Mouse (Mus musculus): Measurements from ENCODE around the gene Spam1.

Gene Spam1

GRCm38 (mm10) chr6:24790888-24791287 lies at the start of gene Spam1:
Spam1 (plus strand) TSS chr6:24791188.
- no peak for DNase-seq

DNA sequence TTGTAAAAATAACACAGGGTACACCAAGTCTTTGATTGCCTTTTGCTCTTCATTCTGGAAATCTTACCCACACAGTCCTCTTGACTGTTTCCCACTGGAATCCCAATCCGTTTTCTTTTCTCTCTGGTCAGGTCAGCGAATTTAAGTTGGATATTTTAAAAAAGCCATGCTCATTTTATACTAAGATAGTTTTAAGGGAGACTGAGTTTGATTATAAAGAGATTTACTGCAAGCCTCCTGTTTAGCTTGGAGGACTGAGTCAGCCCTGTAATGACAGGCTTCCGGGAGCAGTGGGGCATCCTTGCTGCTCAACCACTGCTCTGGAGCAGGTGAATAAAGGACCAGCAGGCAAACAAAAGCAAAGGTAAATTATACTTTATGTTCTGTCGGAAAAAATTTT lies 43.0 kb upstream of the Spam1 start, which contains the start of gene Hyal4:
Hyal4 (plus strand) TSS at position 301 of the 400 bp plus-strand sequence.
- no peak for DNase-seq

DNA sequence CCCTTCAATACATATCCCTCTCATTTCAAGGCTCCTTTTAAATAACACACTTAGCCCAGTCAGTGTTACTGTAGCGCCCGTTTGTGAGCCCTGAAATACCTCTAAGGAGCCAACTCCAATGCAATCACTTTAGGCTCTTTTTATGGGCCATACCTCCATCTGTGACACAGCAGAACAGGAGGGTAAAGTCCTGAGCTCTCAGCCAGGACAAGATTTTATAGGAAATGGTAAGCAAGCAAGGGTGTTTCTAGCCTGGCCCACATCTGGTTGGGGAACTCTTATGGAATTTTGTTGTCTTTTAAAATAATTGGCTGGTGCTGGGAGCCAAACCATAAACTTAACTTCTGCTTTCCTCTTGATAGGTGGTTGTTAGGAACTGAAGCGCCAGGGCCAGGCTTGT lies 31.7 kb upstream of the Spam1 start:
- DNase-seq, result no peak

- no peak for DNase-seq
Measured at GRCm38 (mm10) chr6:24766261-24766660, 24.7 kb upstream of the Spam1 start.

- DNase-seq, result no peak
Measured at GRCm38 (mm10) chr6:24779182-24779581, 11.8 kb upstream of the Spam1 start.

GRCm38 (mm10) chr6:24822070-24822469 lies 31.1 kb downstream of the Spam1 start:
- DNase-seq, result no peak

Measured in kidney, postnatal 25 days (tissue).